Mouse (Mus musculus) embryonic stem cell, embryonic (primary cell): ENCODE results near the gene Zfp423.

Source experiments
- CTCF ChIA-PET, 4 experiments: fragments of 300-600 bp in 2 of 4; fragments of 350-600 bp in 2 of 4; sonication (Branson Sonifier 250); formaldehyde crosslinking; loops; one replicate each; lab custom pipeline; 2022; ENCODE audit warnings: inconsistent platforms in 2 of 4; lab: Charles Lee
- POLR2A ChIA-PET, 4 experiments: fragments of 300-600 bp in 2 of 4; fragments of 350-600 bp in 2 of 4; sonication (Branson Sonifier 250); formaldehyde crosslinking; loops; one replicate each; lab custom pipeline; 2022; ENCODE audit warnings: antibody characterized with exemption in 4 of 4, inconsistent platforms in 1 of 4; lab: Charles Lee

The Zfp423 gene

DNA sequence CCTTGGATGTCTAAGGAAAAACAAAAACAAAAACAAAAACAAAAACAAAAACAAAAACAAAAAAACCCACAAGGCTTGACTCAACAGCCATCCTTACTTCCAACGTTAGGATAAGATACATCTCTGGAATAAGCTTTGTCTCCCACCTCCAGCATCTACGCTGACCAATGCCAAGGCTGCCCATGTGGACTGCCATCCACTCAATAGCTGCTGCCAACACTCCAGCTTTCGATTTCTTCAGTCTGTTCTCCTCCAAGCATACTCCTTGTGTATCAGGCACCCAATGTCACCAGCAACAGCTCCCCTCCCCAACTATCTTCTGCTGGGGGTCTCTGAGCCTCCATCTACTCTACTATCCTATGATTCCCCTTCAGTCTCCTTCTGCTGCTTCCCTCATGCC, 140.1 kb downstream of the Zfp423 start:
- CTCF ChIA-PET = interaction anchor here in 2 of 4 experiments (0.7 to 0.8 kb wide), 2 partner anchors 8 to 22 kb away, joined by 3 read pairs; no protein-coding TSS in a partner anchor
- POLR2A ChIA-PET = no interaction called here

DNA sequence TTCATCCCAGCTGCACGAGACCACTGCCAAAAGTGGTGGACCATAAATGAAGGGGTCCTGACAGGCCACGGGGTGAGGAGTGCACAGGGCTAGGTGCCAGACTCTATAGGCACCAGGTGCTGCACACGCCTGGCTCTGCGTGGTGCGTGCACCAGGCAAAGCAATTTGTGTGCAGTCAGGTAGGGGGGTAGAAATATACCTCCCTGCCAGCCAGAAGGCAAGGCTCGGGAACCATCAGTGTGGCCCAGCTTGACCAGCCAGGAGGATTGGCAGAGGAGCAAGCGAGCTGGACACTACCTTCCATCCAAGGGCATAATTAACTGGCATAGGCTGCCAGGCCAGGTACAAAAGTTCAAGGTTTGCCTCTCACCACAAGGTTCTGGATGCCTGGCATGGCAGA, 140.9 kb downstream of the Zfp423 start:
- ChIA-PET CTCF (no interaction called here), POLR2A (no interaction called here)

DNA sequence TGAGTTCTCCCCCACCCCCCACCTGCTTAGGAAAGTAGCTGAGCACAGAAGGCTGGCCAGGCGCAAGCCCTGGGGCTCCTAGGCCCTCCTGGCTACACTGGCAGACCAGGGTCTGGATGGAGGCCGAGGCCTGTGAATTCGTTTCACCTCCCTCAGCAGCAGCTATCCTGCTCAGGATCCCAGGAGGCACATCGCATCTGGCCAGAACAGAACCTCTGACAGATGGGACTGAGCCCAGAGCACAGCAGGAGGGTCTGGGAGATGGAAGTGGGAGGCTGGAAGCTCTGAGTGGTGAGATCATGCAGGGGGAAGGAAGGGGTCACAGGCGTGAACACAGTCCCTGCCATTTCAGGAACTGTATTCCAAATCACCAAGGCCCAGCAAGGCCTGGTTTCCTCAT, 143.3 kb downstream of the Zfp423 start:
- CTCF ChIA-PET = no interaction called here
- POLR2A ChIA-PET = interaction anchor here in 1 of 4 experiments (0.7 to 1.1 kb wide), 3 partner anchors 9 to 13 kb away, joined by 3 read pairs; no protein-coding TSS in a partner anchor

DNA sequence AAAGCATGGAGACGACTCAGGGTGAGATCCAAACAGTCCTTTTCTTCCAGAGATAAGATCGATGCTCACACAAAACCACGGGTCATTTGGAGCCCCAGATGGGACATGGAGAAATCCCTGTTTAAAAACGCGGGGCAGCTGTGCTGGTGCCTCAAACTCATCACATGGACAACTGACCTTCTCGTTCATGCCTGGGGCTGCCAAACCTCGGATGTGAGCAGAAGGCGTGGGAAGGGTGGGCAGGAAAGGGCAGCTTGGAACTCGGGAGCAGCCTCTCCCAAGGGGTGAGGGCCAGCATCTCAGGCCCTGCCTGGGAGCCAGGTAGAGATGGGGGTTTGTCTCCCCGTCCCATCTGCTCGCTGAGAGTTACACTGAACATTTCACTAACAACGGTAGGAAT, 146.7 kb downstream of the Zfp423 start:
- POLR2A ChIA-PET = interaction anchor here in 2 of 4 experiments (0.6 to 1.1 kb wide), 4 partner anchors 17 to 1240 kb away, joined by 3 to 5 read pairs (median 3); no protein-coding TSS in a partner anchor
- CTCF ChIA-PET = interaction anchor here in 1 of 4 experiments (0.8 kb wide), 1 partner anchor 18 kb away, joined by 3 read pairs; no protein-coding TSS in a partner anchor

DNA sequence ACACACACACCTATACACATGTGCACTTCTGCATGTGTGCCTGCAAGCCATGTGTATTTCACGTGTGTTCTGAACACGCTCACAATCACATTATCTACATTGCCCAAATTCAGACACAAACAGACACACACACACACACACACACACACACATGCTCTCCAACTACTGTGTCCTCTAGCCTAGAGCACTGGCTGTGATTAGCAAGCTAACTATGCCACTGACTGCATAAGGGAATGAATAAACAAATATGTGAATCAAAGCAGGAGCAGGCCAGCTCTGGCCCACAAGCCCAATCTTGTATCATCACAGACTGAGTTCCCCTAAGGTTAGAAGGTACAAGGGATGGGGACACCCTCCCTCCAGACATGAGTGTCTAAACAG, 147.3 kb downstream of the Zfp423 start:
- CTCF ChIA-PET = interaction anchor here in 1 of 4 experiments (0.9 kb wide), 1 partner anchor 275 kb away, joined by 3 read pairs; no protein-coding TSS in a partner anchor
- POLR2A ChIA-PET = interaction anchor here in 3 of 4 experiments (0.6 to 1.1 kb wide), 3 partner anchors 18 to 1241 kb away, joined by 3 to 5 read pairs (median 3); no protein-coding TSS in a partner anchor

DNA sequence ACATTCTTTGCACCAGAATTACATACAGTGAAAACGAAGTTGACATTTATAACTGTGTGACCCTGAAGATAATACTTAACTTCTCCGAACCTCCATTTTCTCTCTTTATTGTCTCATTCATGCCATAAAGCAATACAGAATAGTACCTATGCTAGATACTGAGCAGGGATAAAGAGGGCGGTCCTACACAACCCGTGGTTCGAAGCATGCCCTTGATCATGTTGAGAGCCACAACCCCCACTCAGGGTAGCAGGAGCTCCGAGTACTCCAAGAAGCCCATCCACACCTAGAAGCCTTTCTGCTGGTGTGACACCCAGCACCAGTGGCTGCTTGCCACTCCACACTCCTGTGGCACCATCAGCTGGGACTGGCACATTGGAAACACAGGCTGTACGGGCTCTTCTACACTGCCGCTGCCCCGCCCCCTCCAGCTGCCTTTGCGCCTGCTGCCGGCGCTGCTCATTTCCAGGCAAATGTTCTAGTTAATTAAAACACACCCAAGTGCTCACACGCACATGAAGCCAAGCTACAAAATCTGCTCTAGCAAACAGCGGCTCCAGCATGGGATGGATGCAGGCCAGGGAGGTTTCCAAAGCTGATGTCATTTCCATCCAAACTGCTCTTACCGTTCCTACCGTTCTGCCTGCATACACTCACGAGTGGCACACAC, 147.9 kb downstream of the Zfp423 start:
- ChIA-PET CTCF (interaction anchor here in 1 of 4 experiments (0.9 kb wide), 1 partner anchor 274 kb away, joined by 3 read pairs; no protein-coding TSS in a partner anchor), POLR2A (interaction anchor here in 2 of 4 experiments (0.6 to 1.1 kb wide), 3 partner anchors 18 to 148 kb away, joined by 3 read pairs; partner anchors contain the start of gene Zfp423 (in 1 of the 2))

DNA sequence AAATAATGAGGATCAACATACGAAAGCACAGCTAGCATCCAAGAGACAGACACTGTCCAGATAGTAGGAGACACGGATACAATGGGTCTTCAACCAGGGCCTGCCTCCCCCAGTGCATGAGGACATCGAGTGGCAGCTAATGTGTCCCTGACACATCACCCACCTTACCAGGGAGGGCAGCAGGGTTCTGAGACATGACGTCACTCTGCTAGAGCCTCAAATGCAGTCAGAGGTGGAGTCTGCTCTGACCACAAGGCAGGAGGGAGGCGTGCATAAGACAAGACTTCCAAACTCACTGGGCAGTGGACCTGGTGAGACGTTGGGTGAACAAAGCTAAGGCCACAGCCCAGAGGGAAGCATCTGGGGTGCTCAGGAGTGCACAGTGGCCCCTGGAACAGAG, 148.6 kb downstream of the Zfp423 start:
- ChIA-PET POLR2A (no interaction called here), CTCF (no interaction called here)

DNA sequence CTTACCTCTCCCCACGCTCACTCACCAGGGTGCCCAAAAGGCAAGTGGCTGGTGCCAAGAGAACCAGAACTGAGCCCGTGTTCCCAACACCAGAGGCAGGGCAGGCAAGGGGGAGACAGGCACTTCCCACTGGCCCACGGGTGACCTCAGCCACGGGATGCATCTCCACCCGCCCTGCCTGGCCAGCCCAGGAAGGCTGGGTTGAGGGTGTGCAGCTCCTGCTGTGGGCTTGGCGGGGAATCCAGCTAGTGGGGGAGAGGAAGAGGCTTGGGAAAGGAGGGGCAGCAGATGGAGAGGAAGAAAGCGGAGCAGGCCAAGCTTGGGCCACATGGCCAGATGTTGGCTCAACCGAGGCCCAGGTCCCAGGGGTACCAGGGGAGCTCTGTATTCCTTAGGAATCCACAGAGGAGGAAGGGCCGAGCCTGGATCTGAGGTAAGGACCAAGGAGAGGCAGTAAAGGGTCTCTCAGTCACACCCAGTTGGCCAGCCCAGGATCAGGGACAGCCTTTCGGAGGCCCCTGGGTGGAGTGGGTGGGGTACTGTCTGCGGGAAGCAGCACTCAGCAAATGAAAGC, 155.0 kb downstream of the Zfp423 start:
- CTCF ChIA-PET = interaction anchor here in 3 of 4 experiments (0.5 to 2.0 kb wide), 6 partner anchors 9 to 218 kb away, joined by 3 to 10 read pairs (median 6); no protein-coding TSS in a partner anchor
- POLR2A ChIA-PET = interaction anchor here in 2 of 4 experiments (0.6 to 1.3 kb wide), 3 partner anchors 92 to 305 kb away, joined by 3 to 4 read pairs (median 3); no protein-coding TSS in a partner anchor

DNA sequence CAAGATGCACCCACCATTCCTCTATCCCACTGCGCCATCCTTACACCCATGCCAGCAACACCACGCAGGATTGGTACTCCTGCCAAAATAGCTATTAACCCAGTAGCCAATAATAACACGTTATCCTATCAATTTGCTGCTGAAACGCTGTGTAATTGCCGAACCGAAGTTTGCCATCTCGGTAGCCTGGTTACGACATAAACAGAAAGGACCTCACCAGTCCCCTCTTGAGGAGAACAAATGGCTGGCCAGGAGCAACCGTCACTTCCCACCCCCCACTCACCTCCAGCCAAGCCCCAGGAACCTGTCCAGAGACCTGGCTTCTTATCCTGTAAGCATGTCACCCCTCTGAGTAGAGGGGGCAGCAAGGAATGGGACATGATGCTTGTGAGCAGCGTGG, 156.0 kb downstream of the Zfp423 start:
- ChIA-PET CTCF (no interaction called here), POLR2A (interaction anchor here in 1 of 4 experiments (1.3 kb wide), 1 partner anchor 91 kb away, joined by 4 read pairs; no protein-coding TSS in a partner anchor)

DNA sequence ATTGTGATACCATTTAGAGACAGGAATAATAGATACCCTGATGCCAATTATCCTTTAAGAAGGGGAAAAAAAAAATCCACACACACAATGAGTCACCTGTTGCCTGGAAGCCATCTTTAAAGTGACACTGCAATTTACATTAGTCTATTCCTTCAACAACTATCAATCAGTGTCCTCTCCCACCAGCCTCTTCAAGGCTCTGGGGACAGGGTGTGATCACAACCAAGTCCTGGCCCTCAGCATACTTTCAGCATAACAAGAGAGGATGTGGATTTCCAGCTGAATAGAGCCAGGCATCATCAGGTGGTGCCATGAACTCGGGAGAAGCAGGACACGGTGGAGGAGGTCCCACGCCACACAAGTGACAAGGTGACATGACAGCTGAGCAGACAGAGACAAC, 156.8 kb downstream of the Zfp423 start:
- POLR2A ChIA-PET = interaction anchor here in 2 of 4 experiments (0.5 to 1.0 kb wide), 2 partner anchors 59 to 110 kb away, joined by 3 read pairs; no protein-coding TSS in a partner anchor
- CTCF ChIA-PET = interaction anchor here in 2 of 4 experiments (0.7 to 1.2 kb wide), 2 partner anchors 17 kb away, joined by 3 read pairs; no protein-coding TSS in a partner anchor

DNA sequence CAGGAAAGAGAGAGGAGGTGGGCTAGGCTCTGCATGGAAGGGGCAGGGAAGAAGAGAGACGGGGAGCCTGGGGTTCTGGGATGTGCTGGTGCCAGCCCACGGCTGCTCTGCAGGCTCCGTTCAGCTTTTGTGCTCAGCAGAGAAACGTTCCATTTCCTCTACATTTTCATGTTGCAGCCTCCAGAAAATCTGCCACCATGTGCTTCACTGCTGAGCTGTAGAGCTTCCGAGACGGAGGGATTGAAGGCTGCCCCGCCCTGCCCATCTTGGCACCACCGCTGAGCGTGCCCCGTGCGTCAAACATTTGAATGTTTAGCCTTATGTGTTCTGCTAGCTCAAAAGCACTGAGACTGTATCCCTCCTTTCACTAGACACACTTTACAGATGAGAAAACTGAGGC, 159.3 kb downstream of the Zfp423 start:
- POLR2A ChIA-PET = interaction anchor here in 2 of 4 experiments (0.5 to 0.6 kb wide), 2 partner anchors 40 to 122 kb away, joined by 3 to 4 read pairs; no protein-coding TSS in a partner anchor
- CTCF ChIA-PET = interaction anchor here in 2 of 4 experiments (0.5 to 1.0 kb wide), 3 partner anchors 48 to 372 kb away, joined by 3 to 5 read pairs (median 3); no protein-coding TSS in a partner anchor

DNA sequence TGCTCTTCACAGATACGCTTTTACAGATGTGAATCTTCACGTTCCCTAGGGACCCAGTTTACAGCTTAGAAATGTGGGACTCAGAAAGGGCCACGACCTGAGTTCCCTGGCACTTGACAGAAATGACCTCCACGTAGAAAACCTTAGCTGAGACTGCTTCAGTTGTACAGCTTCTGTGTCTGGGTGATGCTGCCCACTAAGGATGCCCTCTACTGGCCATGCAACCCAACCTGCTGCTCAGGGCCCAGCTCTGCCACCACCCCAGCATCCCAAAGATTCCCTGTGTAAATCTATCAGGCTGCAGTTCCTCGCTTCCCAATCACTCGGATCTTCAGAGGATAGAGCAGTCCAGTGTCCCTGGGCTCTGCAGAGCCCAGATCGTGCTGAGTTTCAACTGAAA, 163.2 kb downstream of the Zfp423 start:
- ChIA-PET CTCF (interaction anchor here in 3 of 4 experiments (0.6 to 2.2 kb wide), 5 partner anchors 8 to 84 kb away, joined by 3 to 4 read pairs (median 3); no protein-coding TSS in a partner anchor), POLR2A (interaction anchor here in 1 of 4 experiments (0.6 kb wide), 1 partner anchor 214 kb away, joined by 6 read pairs; no protein-coding TSS in a partner anchor)

DNA sequence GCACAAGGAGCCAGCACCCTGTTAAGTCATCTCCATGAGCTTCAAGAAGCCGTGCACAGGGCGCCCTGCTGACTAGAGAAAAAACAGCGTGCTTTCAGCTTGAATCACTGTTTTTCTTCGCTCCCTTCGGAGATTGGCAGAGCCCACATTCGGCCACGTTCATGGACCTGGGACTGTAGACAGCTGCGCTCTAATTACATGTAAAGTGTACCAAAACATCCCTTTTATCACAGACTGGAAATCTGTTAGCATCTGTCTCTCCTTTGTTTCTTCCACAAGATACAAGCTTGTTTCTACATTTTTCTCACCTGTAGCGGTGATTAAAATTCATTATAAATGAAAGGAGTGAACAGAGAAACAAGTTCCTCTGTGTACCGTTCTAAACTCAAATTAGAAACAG, 164.8 kb downstream of the Zfp423 start:
- POLR2A ChIA-PET = no interaction called here
- CTCF ChIA-PET = interaction anchor here in 1 of 4 experiments (2.2 kb wide), 1 partner anchor 10 kb away, joined by 4 read pairs; no protein-coding TSS in a partner anchor

DNA sequence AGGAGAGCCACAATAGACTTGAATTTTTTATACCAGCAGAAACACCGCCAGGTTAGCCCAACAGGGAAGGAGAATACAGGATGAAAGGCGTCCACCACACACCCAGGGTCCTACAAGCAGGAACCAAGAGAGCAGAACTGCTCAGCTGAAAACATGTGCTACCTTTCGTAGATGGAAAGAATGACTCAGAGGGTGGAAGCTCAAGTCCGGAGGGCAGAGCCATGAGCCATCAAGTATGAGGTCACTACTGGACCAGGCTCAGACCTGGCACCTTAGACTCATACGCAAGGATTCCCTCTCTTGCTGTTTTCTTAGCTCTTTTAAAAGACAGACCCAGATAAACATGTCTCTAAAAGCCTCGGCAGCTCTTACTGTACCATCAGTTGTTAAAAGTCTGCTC, 168.3 kb downstream of the Zfp423 start:
- ChIA-PET CTCF (interaction anchor here in 1 of 4 experiments (0.6 kb wide), 1 partner anchor 815 kb away, joined by 3 read pairs; no protein-coding TSS in a partner anchor), POLR2A (no interaction called here)

DNA sequence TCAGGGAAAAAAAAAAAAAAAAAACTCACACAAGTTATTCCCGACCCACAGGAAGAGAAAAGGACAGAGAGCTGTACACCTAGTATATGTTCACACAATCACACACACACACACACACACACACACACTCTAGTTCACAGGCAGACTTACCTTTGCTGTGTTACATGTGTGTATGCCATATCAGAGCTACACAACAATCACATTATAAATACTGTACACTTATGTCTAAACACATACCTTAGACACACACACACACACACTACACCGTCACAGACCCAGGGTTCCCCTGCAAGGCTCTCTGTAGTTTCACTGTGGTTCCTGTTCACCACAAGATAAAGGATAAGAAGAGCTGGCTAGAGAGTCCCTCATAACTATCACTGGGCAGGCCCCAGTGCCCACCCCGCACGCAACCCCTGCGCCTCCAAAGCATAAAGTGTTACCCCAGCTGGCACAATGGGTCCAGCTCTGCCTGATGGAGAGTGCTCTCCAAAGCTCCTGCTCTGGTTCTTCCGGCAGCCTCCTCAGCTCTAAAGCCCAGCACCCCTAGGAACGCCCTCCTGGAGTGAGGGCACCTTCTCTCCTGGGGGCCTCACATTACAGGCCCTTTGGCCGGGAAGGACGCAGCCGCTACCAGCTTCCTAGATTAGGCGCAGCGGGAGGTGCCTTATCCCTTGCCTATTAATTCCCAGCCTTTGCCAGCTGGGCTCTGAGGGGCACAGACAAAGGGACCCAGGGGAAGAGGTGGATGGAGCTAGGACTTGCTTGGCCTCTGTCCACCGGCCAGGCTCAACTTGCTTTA, 174.6 kb downstream of the Zfp423 start:
- ChIA-PET CTCF (interaction anchor here in 3 of 4 experiments (0.6 kb wide), 7 partner anchors 18 to 538 kb away, joined by 3 to 5 read pairs (median 3); no protein-coding TSS in a partner anchor), POLR2A (no interaction called here)

DNA sequence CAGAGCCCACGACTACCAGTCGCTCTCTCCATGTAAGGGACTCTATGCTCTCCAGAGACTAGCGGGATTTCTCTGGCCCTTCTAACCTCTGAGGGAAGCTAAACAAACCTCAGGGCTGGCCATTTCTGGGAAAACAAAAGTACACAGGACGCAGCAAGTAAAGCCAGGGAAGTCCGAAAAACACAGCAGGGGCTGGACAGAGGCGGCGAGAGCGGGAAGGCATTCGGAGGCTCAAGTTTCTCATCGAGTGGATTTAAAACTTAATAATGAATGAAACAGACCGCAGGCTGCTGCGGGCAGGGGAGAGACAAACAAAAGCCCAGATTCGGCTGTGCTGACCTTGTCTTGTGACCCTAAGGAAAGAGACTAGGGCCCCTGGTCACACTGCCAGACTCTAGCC, 175.2 kb downstream of the Zfp423 start:
- ChIA-PET POLR2A (no interaction called here), CTCF (interaction anchor here (0.6 to 2.1 kb wide), 7 partner anchors 21 to 539 kb away, joined by 3 to 6 read pairs (median 3); no protein-coding TSS in a partner anchor)

DNA sequence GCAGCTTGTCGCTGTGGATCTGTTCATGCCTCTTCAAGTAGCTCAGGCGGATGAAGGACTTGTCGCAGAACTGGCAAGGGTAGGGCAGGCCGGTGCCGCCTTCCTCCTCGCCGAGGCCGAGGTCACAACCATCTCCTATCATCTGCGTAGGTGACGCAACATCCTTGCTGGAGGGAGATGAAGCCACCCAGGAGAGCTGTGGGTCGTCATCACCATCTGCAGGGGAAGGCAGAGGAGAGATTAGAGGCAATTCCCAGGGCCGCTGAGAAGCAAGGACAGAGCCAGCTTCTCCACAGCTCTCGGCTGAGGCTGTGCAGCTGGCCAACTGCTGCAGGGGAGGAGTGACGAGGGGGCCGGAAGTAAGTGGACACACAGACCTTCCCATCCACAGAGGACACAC, 176.2 kb downstream of the Zfp423 start:
- ChIA-PET POLR2A (interaction anchor here in 2 of 4 experiments (0.6 to 1.2 kb wide), 3 partner anchors 10 to 748 kb away, joined by 3 to 4 read pairs (median 3); no protein-coding TSS in a partner anchor), CTCF (interaction anchor here in 3 of 4 experiments (0.6 to 2.1 kb wide), 6 partner anchors 13 to 187 kb away, joined by 3 to 6 read pairs (median 4); no protein-coding TSS in a partner anchor)
